Mouse (Mus musculus) intestine, embryonic 14.5 days (tissue): ENCODE data around the gene Primpol. TPM values are rescaled to one million over a fixed set of nuclear protein-coding genes. Genes with fewer than 3 reads are reported as not detected.
"Not testable (repeated sequence)": the region's sequence is repeated elsewhere in the genome, so short reads cannot be mapped to it uniquely, and the experiment has no call there.

ENCODE experiments used
- ATAC-seq: fragments of 200-750 bp; cut with Nextera tagmentation; replicated peaks from 2 replicates; pipeline ENCODE4 v1.8.0; 2017; ENCODE audit warnings: low read depth, moderate number of reproducible peaks, moderate TSS enrichment, moderate library complexity; ENCODE audit not compliant: low FRiP score, low TSS enrichment
- DNase-seq: peaks from one replicate; pipeline ENCODE4 v3.0.0-alpha.2; 2018; ENCODE audit warnings: low spot score
- H3K27ac ChIP-seq: fragments of 300-500 bp; sonication (generic); 2 replicates; pipeline ENCODE4 v1.5.1; 2014; ENCODE audit warnings: low read depth, mild to moderate bottlenecking, control low read depth
- H3K27me3 ChIP-seq: fragments of 300-500 bp; sonication (generic); replicated peaks from 2 replicates; pipeline ENCODE4 v1.6.1; 2014; ENCODE audit warnings: low read length, control low read depth; ENCODE audit not compliant: control insufficient read depth, insufficient read depth
- H3K36me3 ChIP-seq: fragments of 300-500 bp; sonication (generic); 2 replicates; pipeline ENCODE4 v1.6.1; 2014; ENCODE audit warnings: low read length, control low read depth; ENCODE audit not compliant: control insufficient read depth, insufficient read depth
- H3K4me1 ChIP-seq: fragments of 300-500 bp; sonication (generic); replicated peaks from 2 replicates; pipeline ENCODE4 v1.6.1; 2014; ENCODE audit warnings: low read length, control low read depth, mixed read lengths; ENCODE audit not compliant: control insufficient read depth, insufficient read depth
- H3K4me2 ChIP-seq: fragments of 300-500 bp; sonication (generic); 2 replicates; pipeline ENCODE4 v1.6.1; 2014; ENCODE audit warnings: low read length
- H3K4me3 ChIP-seq: fragments of 300-500 bp; sonication (generic); 2 replicates; pipeline ENCODE4 v1.5.1; 2014; ENCODE audit warnings: low read depth, low read length, control low read depth, mixed read lengths
- H3K9ac ChIP-seq: fragments of 300-500 bp; sonication (generic); 2 replicates; pipeline ENCODE4 v1.6.1; 2014; ENCODE audit warnings: mild to moderate bottlenecking, low read length
- H3K9me3 ChIP-seq: fragments of 300-500 bp; sonication (generic); 2 replicates; pipeline ENCODE4 v1.6.1; 2016; ENCODE audit warnings: low read length, control low read depth; ENCODE audit not compliant: control insufficient read depth
- WGBS: fragments of 180-500 bp; shearing (Covaris S2); extraction: QIAGEN DNeasy Blood & Tissue Kit; methylation state at CpG from one replicate; pipeline ENCODE4 v1.1.7; 2014; 5-methylcytosine and 5-hydroxymethylcytosine counted together
- polyA plus RNA-seq: library from polyadenylated mRNA; unstranded; fragments of >200 nt; fragmentation: Nextera tagmentation; extraction: Ambion mirVana; gene quantifications from 2 replicates; pipeline ENCODE4 v1.2.1, GENCODE M21; 2014

Primpol gene
- polyA plus RNA-seq, 1 experiment from 2014 or later: 16.0 TPM

DNA sequence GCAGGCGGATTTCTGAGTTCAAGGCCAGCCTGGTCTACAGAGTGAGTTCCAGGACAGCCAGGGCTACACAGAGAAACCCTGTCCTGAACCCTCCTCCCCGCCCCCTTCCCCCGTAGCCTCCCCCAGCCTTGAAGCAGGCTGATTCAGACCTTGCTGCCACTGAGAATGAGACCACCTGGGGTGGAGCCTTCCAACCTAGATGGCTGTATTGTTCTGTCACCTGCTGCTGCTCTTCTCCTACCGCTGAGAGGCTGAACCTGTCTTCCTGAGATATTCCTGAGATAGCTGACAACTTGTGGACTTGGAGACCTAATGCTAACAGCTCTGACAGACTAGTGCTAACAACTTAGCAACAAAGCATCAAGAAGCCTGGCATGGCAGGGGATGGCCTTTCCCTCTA is 32.7 kb downstream of the Primpol start:
- not testable (repeated sequence) for ATAC-seq, DNase-seq

DNA sequence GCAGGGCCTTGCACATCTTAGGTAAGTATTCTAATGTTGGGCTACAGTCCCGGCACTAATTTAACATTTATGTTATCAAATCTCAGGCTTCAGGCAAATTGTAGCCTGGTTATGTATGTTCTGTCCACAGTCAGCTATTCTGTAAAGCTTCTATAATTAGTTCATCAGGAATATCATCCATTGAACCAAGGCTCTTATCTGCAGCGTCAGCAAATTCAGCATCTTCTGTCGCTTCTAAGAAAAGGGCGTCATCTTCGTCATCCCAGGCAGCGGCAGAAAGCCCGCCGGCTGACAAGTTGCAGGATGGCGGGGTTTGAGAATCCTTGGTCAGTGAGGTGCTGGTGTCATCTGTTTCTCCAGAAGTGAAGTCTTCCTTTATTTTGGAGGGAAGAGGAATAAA is 38.2 kb downstream of the Primpol start:
- no peak overlapping the region for H3K9ac ChIP-seq
- H3K9me3 ChIP-seq: no peaks in the 10 kb centered on the region
- H3K4me1 ChIP-seq: no peaks in the 10 kb centered on the region
- H3K4me2 ChIP-seq: no peak overlapping the region
- H3K27ac ChIP-seq: no peak overlapping the region
- WGBS: 91% methylated on average over 9 of the region's 9 CpGs
- ATAC-seq: no peak
- DNase-seq: no peak
- H3K36me3 ChIP-seq: peaks cover 72% of the 10 kb centered on the region
- no peaks in the 10 kb centered on the region for H3K27me3 ChIP-seq
- no peak overlapping the region for H3K4me3 ChIP-seq

More for the DNA sequence above, 32.7 kb downstream of the Primpol start:
- H3K36me3 ChIP-seq: peaks cover 24% of the 10 kb centered on the region
- not testable (repeated sequence) for H3K4me1 ChIP-seq, H3K9me3 ChIP-seq, H3K4me3 ChIP-seq, H3K27ac ChIP-seq, H3K27me3 ChIP-seq, H3K9ac ChIP-seq, H3K4me2 ChIP-seq
- WGBS: 46% methylated on average over 4 of the region's 4 CpGs

DNA sequence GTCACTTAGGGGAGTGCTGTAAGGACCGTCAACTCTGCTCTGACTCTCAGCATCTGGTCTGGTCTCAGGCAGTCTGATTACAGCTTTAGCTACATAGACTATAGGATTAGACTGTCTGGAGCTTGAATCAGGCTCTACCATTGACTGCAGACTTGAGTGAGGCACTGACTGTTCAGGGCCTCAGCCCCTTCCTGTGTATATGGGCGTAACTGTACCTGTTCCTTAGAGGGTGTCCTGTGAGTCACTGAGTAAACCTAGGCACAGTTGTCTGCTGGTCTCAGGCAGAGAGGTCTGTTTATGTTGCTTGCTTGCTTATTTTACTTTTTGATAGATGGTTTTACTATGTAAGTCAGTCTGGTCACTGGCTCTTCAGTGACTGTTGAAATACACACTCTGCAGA is 43.0 kb downstream of the Primpol start:
- no peak overlapping the region for H3K27ac ChIP-seq
- 0 out of 2 replicates have a peak, but pooled peaks cover 4% of the 10 kb centered on the region for H3K4me1 ChIP-seq
- no peak overlapping the region for H3K9ac ChIP-seq
- no peaks in the 10 kb centered on the region for H3K27me3 ChIP-seq
- no peak overlapping the region for H3K4me3 ChIP-seq
- ATAC-seq: no peak
- 81% methylated on average over 2 of the region's 2 CpGs for WGBS
- no peak for DNase-seq
- H3K9me3 ChIP-seq: no peaks in the 10 kb centered on the region
- H3K36me3 ChIP-seq: peaks cover 67% of the 10 kb centered on the region
- no peak overlapping the region for H3K4me2 ChIP-seq

DNA sequence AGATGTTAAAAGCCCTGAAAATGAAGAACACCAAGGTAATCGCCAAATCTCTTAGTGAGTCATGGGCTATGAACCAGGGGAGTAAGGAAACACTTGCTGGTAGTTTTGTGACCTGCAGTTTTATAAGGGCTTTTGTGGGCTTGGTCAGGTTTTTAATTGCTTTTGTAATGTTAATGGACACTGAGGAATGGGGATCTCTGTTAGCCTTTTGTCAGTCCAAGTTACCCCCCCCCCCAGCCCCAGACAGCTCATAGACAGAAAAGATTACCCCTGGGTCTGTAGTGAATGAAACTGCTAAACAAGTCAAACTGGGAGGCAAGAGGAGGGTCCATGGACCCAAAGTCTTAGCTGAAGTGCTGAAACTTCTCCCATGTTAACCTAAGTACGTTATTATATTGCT is 43.6 kb downstream of the Primpol start:
- no peaks in the 10 kb centered on the region for H3K9me3 ChIP-seq
- no peak for ATAC-seq
- H3K4me2 ChIP-seq: no peak overlapping the region
- no peak overlapping the region for H3K27ac ChIP-seq
- 85% methylated on average over 2 of the region's 2 CpGs for WGBS
- no peaks in the 10 kb centered on the region for H3K27me3 ChIP-seq
- no peak overlapping the region for H3K9ac ChIP-seq
- H3K36me3 ChIP-seq: peaks cover 62% of the 10 kb centered on the region
- no peak overlapping the region for H3K4me3 ChIP-seq
- H3K4me1 ChIP-seq: 0 out of 2 replicates have a peak, but pooled peaks cover 4% of the 10 kb centered on the region
- no peak for DNase-seq

DNA sequence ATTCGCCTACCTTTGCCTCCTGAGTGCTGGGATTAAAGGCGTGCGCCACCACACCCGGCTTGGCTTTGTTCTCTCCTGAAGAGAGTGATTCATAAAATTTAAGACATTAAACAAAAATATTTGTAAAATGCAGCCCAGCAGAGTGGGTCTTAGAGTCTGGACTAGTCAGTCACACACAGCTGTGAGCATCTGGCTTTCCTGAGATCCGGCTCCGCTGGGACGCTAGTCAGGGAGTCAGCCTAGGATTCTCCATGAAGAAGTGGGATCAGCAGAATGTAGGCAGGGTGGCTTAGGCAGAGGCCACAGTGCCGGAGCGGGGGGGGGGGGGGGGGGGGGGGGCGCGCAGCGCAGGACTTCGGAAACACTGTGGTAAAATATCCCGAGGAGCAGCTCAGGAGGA is 46.3 kb downstream of the Primpol start:
- peaks cover 40% of the 10 kb centered on the region for H3K36me3 ChIP-seq
- ATAC-seq: 0 out of 2 replicates have a peak, but pooled peaks have one; percentile 55
- no peak overlapping the region for H3K9ac ChIP-seq
- peak; percentile 53 for DNase-seq
- H3K4me3 ChIP-seq: no peak overlapping the region
- H3K4me2 ChIP-seq: no peak overlapping the region
- H3K27ac ChIP-seq: no peak overlapping the region
- H3K9me3 ChIP-seq: no peaks in the 10 kb centered on the region
- no peaks in the 10 kb centered on the region for H3K27me3 ChIP-seq
- WGBS: 84% methylated on average over 9 of the region's 14 CpGs
- 0 out of 2 replicates have a peak, but pooled peaks cover 4% of the 10 kb centered on the region for H3K4me1 ChIP-seq

DNA sequence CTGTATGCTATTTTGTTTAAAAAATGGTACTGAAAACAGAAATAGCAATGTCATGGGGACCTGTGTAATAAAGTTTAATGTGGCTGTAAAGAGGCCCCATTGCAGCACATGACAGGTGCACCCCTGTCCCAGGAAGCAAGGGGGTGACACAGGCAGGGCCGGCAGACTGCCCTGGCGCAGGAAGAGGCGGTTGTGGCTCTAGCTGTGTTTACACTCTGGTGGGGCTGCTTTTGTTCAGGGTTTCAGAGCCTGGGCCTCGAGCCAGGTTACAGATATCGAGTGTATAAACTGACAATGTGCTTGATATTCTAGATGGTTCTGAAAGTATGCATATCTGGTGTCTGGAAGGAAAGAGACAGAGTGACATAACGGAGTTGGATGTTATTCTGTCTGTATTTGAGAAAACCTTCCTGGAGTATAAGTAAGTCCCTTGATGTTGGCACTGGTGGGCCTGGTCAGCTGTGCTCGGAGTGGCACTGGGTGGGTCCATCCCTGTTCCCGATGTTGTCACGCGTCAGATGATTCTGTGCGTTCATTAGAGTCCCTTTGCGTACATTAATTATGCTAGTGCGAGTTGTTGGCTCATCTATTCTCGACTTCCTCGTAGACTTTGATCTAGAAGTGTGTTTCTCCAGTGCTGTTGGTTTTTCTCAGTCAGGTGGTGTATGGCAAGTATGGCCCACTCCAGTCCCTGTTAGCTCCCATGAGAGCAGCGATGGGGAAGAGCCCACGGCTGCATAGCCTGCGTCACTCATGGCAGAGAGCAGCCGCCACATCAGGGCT is 47.2 kb downstream of the Primpol start:
- Histone ChIP-seq H3K4me1 (0 out of 2 replicates have a peak, but pooled peaks cover 4% of the 10 kb centered on the region), H3K9ac (no peak overlapping the region), H3K27me3 (no peaks in the 10 kb centered on the region), H3K27ac (0 out of 2 replicates have a peak overlapping the region, but pooled peaks have one; percentile 5), H3K36me3 (peaks cover 34% of the 10 kb centered on the region), H3K4me2 (no peak overlapping the region), H3K4me3 (no peak overlapping the region), H3K9me3 (no peaks in the 10 kb centered on the region)
- DNase-seq (peak; percentile 54), ATAC-seq (peak; percentile 61; the same call in 1 of the 2 replicates)
- 81% methylated on average over 19 of the region's 19 CpGs for WGBS

DNA sequence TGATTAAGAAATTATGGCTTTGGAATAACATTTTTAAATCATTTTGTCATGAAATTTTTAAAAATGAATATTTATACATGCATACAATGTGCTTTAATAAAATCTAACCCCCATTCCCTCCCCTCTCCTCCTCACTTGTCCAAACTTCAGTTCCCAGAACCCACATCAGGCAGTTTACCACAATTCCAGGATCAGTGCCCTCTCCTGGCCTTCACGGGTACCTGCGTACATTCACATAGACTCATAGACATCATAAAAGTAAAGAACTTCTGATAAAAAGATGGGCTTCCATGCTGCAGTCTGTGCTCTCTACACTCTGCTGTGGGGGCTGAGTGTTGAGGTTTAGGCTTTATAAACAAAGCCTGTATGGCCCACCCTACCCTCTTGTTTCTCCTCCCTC is 48.1 kb downstream of the Primpol start:
- no peaks in the 10 kb centered on the region for H3K9me3 ChIP-seq
- H3K4me2 ChIP-seq: no peak overlapping the region
- H3K36me3 ChIP-seq: peaks cover 26% of the 10 kb centered on the region
- H3K4me1 ChIP-seq: 0 out of 2 replicates have a peak, but pooled peaks cover 4% of the 10 kb centered on the region
- ATAC-seq (no peak), DNase-seq (no peak)
- H3K27me3 ChIP-seq: no peaks in the 10 kb centered on the region
- no peak overlapping the region for H3K9ac ChIP-seq
- H3K4me3 ChIP-seq: no peak overlapping the region
- 79% methylated on average over 2 of the region's 2 CpGs for WGBS
- no peak overlapping the region for H3K27ac ChIP-seq

DNA sequence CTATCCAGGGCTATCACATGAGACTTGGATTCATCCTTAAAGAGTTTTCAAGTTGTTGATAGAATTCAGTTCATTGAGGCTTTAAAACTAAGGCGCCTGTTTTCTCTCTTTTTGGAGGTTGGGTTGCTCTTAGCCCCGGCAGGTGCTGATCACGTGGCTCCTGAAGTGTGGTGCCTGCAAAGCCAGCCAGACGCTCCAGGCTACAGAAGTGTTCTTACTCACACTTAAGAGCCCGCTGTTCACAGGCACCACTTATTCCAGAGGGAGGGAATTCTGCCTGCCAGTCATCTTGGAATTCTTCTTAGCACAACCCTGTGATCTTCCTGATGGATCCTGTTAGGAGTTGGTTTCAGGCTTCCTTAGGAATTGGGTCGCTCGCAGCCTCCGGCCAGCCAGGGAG is 49.1 kb downstream of the Primpol start:
- no peak for ATAC-seq

More for the DNA sequence above, 49.1 kb downstream of the Primpol start:
- H3K4me1 ChIP-seq: 0 out of 2 replicates have a peak, but pooled peaks cover 4% of the 10 kb centered on the region
- H3K9ac ChIP-seq: no peak overlapping the region
- peaks cover 22% of the 10 kb centered on the region for H3K36me3 ChIP-seq
- no peak for DNase-seq
- H3K4me3 ChIP-seq: no peak overlapping the region
- no peak overlapping the region for H3K27ac ChIP-seq
- H3K27me3 ChIP-seq: no peaks in the 10 kb centered on the region
- 83% methylated on average over 8 of the region's 8 CpGs for WGBS
- no peak overlapping the region for H3K4me2 ChIP-seq
- no peaks in the 10 kb centered on the region for H3K9me3 ChIP-seq
